Mouse (Mus musculus) forebrain, embryonic 12.5 days (tissue): Measurements from ENCODE around the gene Aarsd1. TPM values are rescaled to one million over a fixed set of nuclear protein-coding genes. Genes with fewer than 3 reads are reported as not detected.
"Not testable (repeated sequence)": the region's sequence is repeated elsewhere in the genome, so short reads cannot be mapped to it uniquely, and the experiment has no call there.

Source experiments
- ATAC-seq: fragments of 200-750 bp; cut with Nextera tagmentation; 2 replicates; pipeline ENCODE4 v1.8.0; 2017; ENCODE audit warnings: moderate TSS enrichment; ENCODE audit not compliant: low FRiP score
- H3K27ac ChIP-seq: fragments of 300-500 bp; sonication (generic); 2 replicates; pipeline ENCODE4 v1.5.1; 2016; ENCODE audit warnings: mild to moderate bottlenecking
- H3K27me3 ChIP-seq: fragments of 300-500 bp; sonication (generic); 2 replicates; pipeline ENCODE4 v1.6.1; 2016; ENCODE audit warnings: mild to moderate bottlenecking
- H3K36me3 ChIP-seq: fragments of 300-500 bp; sonication (generic); replicated peaks from 2 replicates; pipeline ENCODE4 v1.6.1; 2016; ENCODE audit warnings: mild to moderate bottlenecking
- H3K4me1 ChIP-seq: fragments of 300-500 bp; sonication (generic); 2 replicates; pipeline ENCODE4 v1.6.1; 2016
- H3K4me2 ChIP-seq: fragments of 300-500 bp; sonication (generic); 2 replicates; pipeline ENCODE4 v1.6.1; 2016; ENCODE audit warnings: mild to moderate bottlenecking, moderate library complexity
- H3K4me3 ChIP-seq: fragments of 300-500 bp; sonication (generic); replicated peaks from 2 replicates; pipeline ENCODE4 v1.5.1; 2016; ENCODE audit warnings: mild to moderate bottlenecking
- H3K9ac ChIP-seq: fragments of 300-500 bp; sonication (generic); 2 replicates; pipeline ENCODE4 v1.6.1; 2016; ENCODE audit warnings: mild to moderate bottlenecking
- H3K9me3 ChIP-seq: fragments of 300-500 bp; sonication (generic); 2 replicates; pipeline ENCODE4 v1.6.1; 2016
- WGBS: fragments of 180-500 bp; shearing (Covaris S2); methylation state at CpG from one replicate; pipeline ENCODE4 v1.1.7; 2016; 5-methylcytosine and 5-hydroxymethylcytosine counted together
- polyA plus RNA-seq: library from polyadenylated mRNA; unstranded; fragments of >200 nt; fragmentation: Nextera tagmentation; extraction: Ambion mirVana; gene quantifications from 2 replicates; pipeline ENCODE4 v1.2.1, GENCODE M21; 2016

The Aarsd1 gene
- polyA plus RNA-seq, 1 experiment from 2014 or later = 94.3 TPM

DNA sequence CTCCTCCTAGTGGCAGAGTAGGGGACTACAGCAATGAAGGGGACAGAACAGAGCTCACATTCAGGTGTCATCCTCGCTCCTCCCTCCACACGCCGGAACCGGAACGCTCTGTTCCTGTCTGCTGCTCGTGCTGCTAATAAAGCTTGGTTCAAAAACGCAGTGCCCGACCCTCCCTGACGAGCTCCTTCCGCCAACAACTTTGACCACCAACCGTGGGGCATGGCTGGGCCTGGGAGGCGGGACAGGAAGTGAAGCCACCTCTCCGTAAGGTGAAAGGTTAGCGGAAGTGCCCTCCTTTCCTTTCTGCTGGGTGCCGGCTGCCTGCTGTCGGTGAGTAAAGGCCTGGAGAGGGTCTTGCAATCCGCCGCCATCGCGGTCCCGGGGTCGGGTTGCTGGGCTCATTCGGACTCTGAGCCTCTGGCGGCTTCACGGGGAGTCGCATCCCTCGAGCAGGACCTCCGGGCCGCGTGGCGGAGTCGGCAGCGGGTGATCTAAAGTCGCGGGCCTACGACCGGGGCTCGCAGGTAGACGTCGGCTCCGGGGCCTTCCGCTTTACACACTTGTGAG is 24.8 kb upstream of the Aarsd1 start, which contains the start of gene Rpl27:
Gene Rpl27, plus strand, starts transcription at position 172 of the 567 bp plus-strand sequence.
- peak within 1 kb of the TSS; percentile 95 for H3K27ac ChIP-seq
- H3K4me1 ChIP-seq = peaks cover 14% of the 10 kb centered on the region
- H3K4me3 ChIP-seq = peak within 1 kb of the TSS; percentile 80
- H3K36me3 ChIP-seq = peaks cover 27% of the 10 kb centered on the region
- H3K9ac ChIP-seq = peak within 1 kb of the TSS; percentile 92
- no peaks in the 10 kb centered on the region for H3K27me3 ChIP-seq
- H3K9me3 ChIP-seq = no peaks in the 10 kb centered on the region
- under 1% methylated on average over 40 of the region's 42 CpGs for WGBS
- H3K4me2 ChIP-seq = peak within 1 kb of the TSS; percentile 95
- peak; percentile 98 for ATAC-seq

GRCm38 (mm10) chr11:101441450-101442126 is 24.2 kb upstream of the Aarsd1 start:
- H3K9me3 ChIP-seq, H3K27me3 ChIP-seq, H3K27ac ChIP-seq, H3K9ac ChIP-seq: not testable (repeated sequence)
- WGBS = 37% methylated on average over 15 of the region's 15 CpGs
- H3K4me1 ChIP-seq = peaks cover 14% of the 10 kb centered on the region
- peak overlapping the region; percentile 80 for H3K4me3 ChIP-seq
- H3K4me2 ChIP-seq = peak overlapping the region; percentile 95
- H3K36me3 ChIP-seq = peaks cover 27% of the 10 kb centered on the region
- ATAC-seq = peak; percentile 7; the same call in 1 of the 2 replicates

- H3K4me2 ChIP-seq, H3K9me3 ChIP-seq, ATAC-seq, H3K4me3 ChIP-seq, H3K4me1 ChIP-seq, H3K27me3 ChIP-seq, H3K27ac ChIP-seq, H3K9ac ChIP-seq: not testable (repeated sequence)
- H3K36me3 ChIP-seq = peaks cover 30% of the 10 kb centered on the region
- 54% methylated on average over 3 of the region's 3 CpGs for WGBS
Measured at GRCm38 (mm10) chr11:101438006-101438405, 20.6 kb upstream of the Aarsd1 start.

GRCm38 (mm10) chr11:101436916-101437315 is 19.5 kb upstream of the Aarsd1 start:
- Histone ChIP-seq H3K9me3 (no peaks in the 10 kb centered on the region), H3K9ac (no peak overlapping the region), H3K4me3 (no peak overlapping the region), H3K27ac (no peak overlapping the region), H3K27me3 (no peaks in the 10 kb centered on the region), H3K4me1 (no peaks in the 10 kb centered on the region), H3K4me2 (no peak overlapping the region), H3K36me3 (peaks cover 38% of the 10 kb centered on the region)
- no peak for ATAC-seq
- WGBS = 49% methylated on average over 4 of the region's 4 CpGs

DNA sequence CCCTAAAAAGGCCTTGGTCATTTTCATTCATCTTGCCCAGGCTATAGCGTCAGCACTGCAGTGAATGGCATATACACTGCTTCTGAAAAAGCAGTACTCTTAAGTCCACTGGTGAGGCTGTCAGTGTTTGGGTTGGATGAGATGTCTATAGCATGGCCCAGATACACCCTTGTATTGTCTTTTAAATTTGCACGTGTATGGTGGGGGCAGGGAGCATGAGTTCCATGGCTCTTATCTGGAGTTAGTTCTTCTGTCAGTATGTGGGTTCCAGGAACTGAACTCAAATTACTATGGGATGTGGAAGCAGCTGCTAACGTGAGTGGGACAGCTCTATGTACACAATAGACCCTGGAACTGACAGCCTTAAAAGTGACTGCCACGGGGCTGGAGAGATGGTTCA is 18.4 kb upstream of the Aarsd1 start:
- ATAC-seq = no peak
- 82% methylated on average over 4 of the region's 4 CpGs for WGBS
- Histone ChIP-seq H3K4me1 (no peaks in the 10 kb centered on the region), H3K4me2 (no peak overlapping the region), H3K27ac (no peak overlapping the region), H3K4me3 (no peak overlapping the region), H3K9ac (no peak overlapping the region), H3K36me3 (peaks cover 48% of the 10 kb centered on the region), H3K27me3 (no peaks in the 10 kb centered on the region), H3K9me3 (no peaks in the 10 kb centered on the region)

DNA sequence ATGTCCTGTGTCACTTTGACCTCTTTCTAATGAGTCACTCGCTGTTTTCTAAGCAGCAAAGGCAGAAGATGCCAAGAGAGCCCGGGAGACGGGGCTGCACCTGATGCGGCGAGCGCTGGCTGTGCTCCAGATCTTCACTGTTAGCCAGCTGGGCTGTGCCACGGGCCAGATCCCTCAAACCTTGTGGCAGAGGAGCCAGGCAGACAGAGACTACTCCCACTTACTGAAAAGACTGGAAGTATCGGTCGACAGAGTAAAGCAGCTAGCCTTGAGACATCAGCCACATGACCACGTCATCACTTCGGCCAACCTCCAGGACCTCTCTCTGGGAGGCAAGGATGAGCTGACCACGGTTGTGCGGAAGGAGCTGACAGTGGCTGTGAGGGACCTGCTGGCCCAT is 16.0 kb upstream of the Aarsd1 start:
- no peak overlapping the region for H3K4me3 ChIP-seq
- WGBS = 93% methylated on average over 13 of the region's 13 CpGs
- no peak overlapping the region for H3K9ac ChIP-seq
- no peaks in the 10 kb centered on the region for H3K4me1 ChIP-seq
- ATAC-seq = no peak
- H3K9me3 ChIP-seq = no peaks in the 10 kb centered on the region
- H3K36me3 ChIP-seq = peaks cover 65% of the 10 kb centered on the region
- no peaks in the 10 kb centered on the region for H3K27me3 ChIP-seq
- H3K27ac ChIP-seq = no peak overlapping the region
- no peak overlapping the region for H3K4me2 ChIP-seq

DNA sequence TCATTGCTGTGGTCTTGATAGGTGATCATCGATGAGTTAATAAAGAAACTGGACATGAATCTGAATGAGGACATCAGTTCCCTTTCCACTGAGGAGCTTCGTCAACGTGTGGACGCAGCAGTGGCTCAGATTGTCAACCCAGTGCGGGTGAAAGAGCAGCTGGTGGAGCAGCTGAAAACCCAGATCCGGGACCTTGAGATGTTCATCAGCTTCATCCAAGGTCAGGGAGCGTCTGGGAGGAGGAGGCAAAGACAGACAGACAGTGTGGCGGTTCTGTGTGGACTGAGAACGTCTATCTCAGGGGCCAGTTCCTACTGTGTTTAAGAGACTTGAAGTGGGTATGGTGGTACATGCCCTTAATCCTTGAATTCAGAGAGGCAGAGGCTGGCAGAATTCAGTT is 13.9 kb upstream of the Aarsd1 start:
- Histone ChIP-seq H3K36me3 (peaks cover 65% of the 10 kb centered on the region), H3K27me3 (no peaks in the 10 kb centered on the region), H3K9me3 (no peaks in the 10 kb centered on the region), H3K27ac (no peak overlapping the region), H3K9ac (no peak overlapping the region), H3K4me3 (no peak overlapping the region), H3K4me1 (peaks cover 9% of the 10 kb centered on the region), H3K4me2 (no peak overlapping the region)
- WGBS = 93% methylated on average over 9 of the region's 9 CpGs
- ATAC-seq = no peak

DNA sequence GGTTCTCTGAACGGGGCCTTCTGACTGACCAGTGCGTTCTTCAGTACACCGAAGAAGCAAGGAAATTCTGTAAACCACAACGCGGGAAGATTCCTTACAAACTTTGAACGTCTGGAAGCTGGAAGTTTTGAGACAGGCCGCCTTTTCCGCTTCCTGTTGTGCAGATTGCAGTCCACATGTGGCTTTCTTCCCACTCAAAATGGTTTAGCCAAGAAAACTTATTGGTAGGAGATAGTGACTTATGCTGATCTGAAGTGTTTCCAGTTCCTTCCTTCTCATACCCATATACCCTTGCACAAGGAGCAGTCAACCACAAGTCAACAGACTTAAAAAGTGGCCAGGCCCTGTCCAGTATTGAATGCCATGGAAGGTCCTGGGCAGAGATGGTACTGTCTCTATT is 8.8 kb upstream of the Aarsd1 start:
- Histone ChIP-seq H3K4me2 (peak overlapping the region; percentile 98), H3K4me1 (peaks cover 30% of the 10 kb centered on the region), H3K27me3 (peaks cover 11% of the 10 kb centered on the region), H3K27ac (no peak overlapping the region), H3K36me3 (peaks cover 19% of the 10 kb centered on the region), H3K9me3 (no peaks in the 10 kb centered on the region), H3K9ac (peak overlapping the region; percentile 88; the same call in 1 of the 2 replicates), H3K4me3 (peak overlapping the region; percentile 99)
- 71% methylated on average over 8 of the region's 8 CpGs for WGBS
- no peak for ATAC-seq

GRCm38 (mm10) chr11:101424925-101425813 is 7.8 kb upstream of the Aarsd1 start, which contains the start of the genes Rundc1 and Ptges3l:
Gene Rundc1, plus strand, starts transcription at chr11:101425085.
Gene Ptges3l, minus strand, starts transcription at chr11:101425333.
- peaks cover 30% of the 10 kb centered on the region for H3K4me1 ChIP-seq
- H3K27me3 ChIP-seq = peaks cover 11% of the 10 kb centered on the region
- H3K4me2 ChIP-seq = peak within 1 kb of the TSS; percentile 98
- H3K9me3 ChIP-seq = no peaks in the 10 kb centered on the region
- WGBS = under 1% methylated on average over 81 of the region's 81 CpGs
- peak within 1 kb of the TSS; percentile 88 for H3K9ac ChIP-seq
- H3K36me3 ChIP-seq = peaks cover 9% of the 10 kb centered on the region
- peak within 1 kb of the TSS; percentile 99 for H3K4me3 ChIP-seq
- peak within 1 kb of the TSS; percentile 89 for H3K27ac ChIP-seq
- ATAC-seq = peak; percentile 93

DNA sequence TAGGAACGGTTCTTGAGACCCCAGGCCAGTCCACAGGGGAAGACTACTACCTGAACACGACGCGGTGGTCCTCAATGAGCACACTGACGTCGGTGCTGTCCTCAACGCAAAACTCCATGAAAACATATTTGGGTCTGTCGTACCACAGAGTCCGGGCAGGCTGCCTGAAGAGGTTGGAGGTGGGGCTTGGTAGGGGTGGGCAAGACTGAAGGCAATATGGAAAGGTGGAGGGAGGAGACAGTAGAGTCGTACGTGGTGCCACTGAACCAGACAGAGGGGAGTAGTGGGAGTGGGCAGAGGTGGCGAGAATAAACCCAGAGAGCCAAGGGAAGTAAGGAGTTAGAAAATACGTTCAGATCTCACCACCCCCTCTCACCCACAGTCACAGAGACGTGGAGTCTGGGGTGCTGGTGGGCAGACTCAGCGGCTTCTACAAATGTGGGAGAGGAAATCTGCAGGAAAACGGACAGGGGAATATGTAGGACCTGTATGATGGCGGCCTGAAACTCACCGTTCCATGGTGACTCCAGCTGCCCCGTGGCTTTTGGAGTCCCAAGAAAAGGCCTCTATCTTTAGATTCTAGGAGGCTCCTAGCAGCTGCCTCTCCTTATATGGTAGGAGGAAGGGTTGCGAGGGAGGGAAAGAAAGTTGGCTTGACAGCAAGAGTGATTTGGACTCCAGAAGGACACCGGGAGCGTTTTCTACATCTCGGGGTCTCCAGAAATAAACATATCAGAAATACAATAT is 6.9 kb upstream of the Aarsd1 start, which contains the start of gene Gm27029:
Gene Gm27029, minus strand, starts transcription at position 692 of the 747 bp plus-strand sequence.
- H3K4me1 ChIP-seq = peaks cover 30% of the 10 kb centered on the region

GRCm38 (mm10) chr11:101420148-101420547 is 2.7 kb upstream of the Aarsd1 start:
- Histone ChIP-seq H3K4me2 (no peak overlapping the region), H3K4me3 (no peak overlapping the region), H3K9ac (no peak overlapping the region), H3K9me3 (no peaks in the 10 kb centered on the region), H3K36me3 (no peaks in the 10 kb centered on the region), H3K27me3 (peaks cover 11% of the 10 kb centered on the region), H3K4me1 (peaks cover 18% of the 10 kb centered on the region), H3K27ac (no peak overlapping the region)
- ATAC-seq = no peak
- 90% methylated on average over 5 of the region's 5 CpGs for WGBS

More for the DNA sequence above, 6.9 kb upstream of the Aarsd1 start, which contains the start of gene Gm27029:
- peaks cover 11% of the 10 kb centered on the region for H3K27me3 ChIP-seq
- H3K36me3 ChIP-seq = peaks cover under 1% of the 10 kb centered on the region; the same call in 1 of the 2 replicates
- peak; percentile 36 for ATAC-seq
- WGBS = 5% methylated on average over 23 of the region's 23 CpGs
- peak within 1 kb of the TSS; percentile 99 for H3K4me3 ChIP-seq
- H3K27ac ChIP-seq = peak within 1 kb of the TSS; percentile 89
- peak within 1 kb of the TSS; percentile 98 for H3K4me2 ChIP-seq
- H3K9me3 ChIP-seq = no peaks in the 10 kb centered on the region
- H3K9ac ChIP-seq = peak within 1 kb of the TSS; percentile 88
